Mouse (Mus musculus) layer of hippocampus, adult 9-11 months (tissue): Measurements from ENCODE around the gene Alms1.
"Not testable (repeated sequence)": the region's sequence is repeated elsewhere in the genome, so short reads cannot be mapped to it uniquely, and the experiment has no call there.

Source experiments
- DNase-seq: peaks from one replicate; pipeline ENCODE4 v3.0.0; 2022

Alms1 gene

GRCm38 (mm10) chr6:85587396-85588143 is at the start of gene Alms1:
Gene Alms1, plus strand, starts transcription at chr6:85587531.
- peak; percentile 94 for DNase-seq

- DNase-seq, result no peak
These were observed 43.8 kb upstream of the Alms1 start for GRCm38 (mm10) chr6:85543351-85544175.

- DNase-seq, result peak; percentile 73
These were observed 43.0 kb upstream of the Alms1 start for GRCm38 (mm10) chr6:85544251-85544881.

GRCm38 (mm10) chr6:85547642-85548041 is 39.7 kb upstream of the Alms1 start:
- DNase-seq, result no peak

- no peak for DNase-seq
These were observed 25.0 kb upstream of the Alms1 start for GRCm38 (mm10) chr6:85562374-85562773.

GRCm38 (mm10) chr6:85572816-85573215 is 14.5 kb upstream of the Alms1 start:
- DNase-seq, result no peak

GRCm38 (mm10) chr6:85581688-85582087 is 5.6 kb upstream of the Alms1 start:
- no peak for DNase-seq

- no peak for DNase-seq
These were observed 2.7 kb upstream of the Alms1 start for GRCm38 (mm10) chr6:85584612-85585011.

GRCm38 (mm10) chr6:85586805-85587367 is 445 bp upstream of the Alms1 start:
- DNase-seq, result peak; percentile 11

- DNase-seq, result no peak
These were observed 833 bp downstream of the Alms1 start for GRCm38 (mm10) chr6:85588164-85588563.

GRCm38 (mm10) chr6:85588568-85588967 is 1.2 kb downstream of the Alms1 start:
- DNase-seq, result no peak

GRCm38 (mm10) chr6:85590116-85590515 is 2.8 kb downstream of the Alms1 start:
- no peak for DNase-seq

- DNase-seq, result no peak
These were observed 12.0 kb downstream of the Alms1 start for GRCm38 (mm10) chr6:85599310-85599709.

- DNase-seq, result no peak
These were observed 23.2 kb downstream of the Alms1 start for GRCm38 (mm10) chr6:85610511-85610910.

GRCm38 (mm10) chr6:85620826-85621225 is 33.5 kb downstream of the Alms1 start:
- DNase-seq, result no peak

- no peak for DNase-seq
These were observed 34.3 kb downstream of the Alms1 start for GRCm38 (mm10) chr6:85621600-85621999.

GRCm38 (mm10) chr6:85624511-85624910 is 37.2 kb downstream of the Alms1 start:
- DNase-seq, result no peak

- DNase-seq, result no peak
These were observed 45.8 kb downstream of the Alms1 start for GRCm38 (mm10) chr6:85633165-85633564.

- no peak for DNase-seq
These were observed 65.9 kb downstream of the Alms1 start for GRCm38 (mm10) chr6:85653244-85653643.

- DNase-seq, result not testable (repeated sequence)
These were observed 114.6 kb downstream of the Alms1 start for GRCm38 (mm10) chr6:85701943-85702342.

GRCm38 (mm10) chr6:85709206-85709605 is 121.9 kb downstream of the Alms1 start:
- not testable (repeated sequence) for DNase-seq

- not testable (repeated sequence) for DNase-seq
These were observed 122.3 kb downstream of the Alms1 start for GRCm38 (mm10) chr6:85709607-85710006.

GRCm38 (mm10) chr6:85713105-85713504 is 125.8 kb downstream of the Alms1 start, which contains the start of gene Nat8f7:
Gene Nat8f7, minus strand, starts transcription at chr6:85713205.
- not testable (repeated sequence) for DNase-seq
